Comparison of ENCODE assay signal across 8 mouse cellular contexts in genomic region chr6:3498162-3498848, GRCm38 (mm10). TPM values are rescaled to one million over a fixed set of nuclear protein-coding genes. Genes with fewer than 3 reads are reported as not detected.
DNase-seq lines count a peak whose midpoint lies in the region; ATAC-seq lines count a peak whose summit lies in the region.

Hepacam2 (minus strand) TSS chr6:3498298.
Vps50 (plus strand) TSS chr6:3498382.

- H3K9ac ChIP-seq in hindbrain, embryonic 12.5 days, result peak within 1 kb of the TSS; percentile 71

- H3K9me3 ChIP-seq in hindbrain, embryonic 12.5 days (replicated peaks), result no peaks in the 10 kb centered on the region

- peak; percentile 96 for DNase-seq in NIH3T3 (ENCODE audit: low read depth)
- DNase-seq in cerebellum, postnatal 10 days, result peak; percentile 93 to 95
- DNase-seq in frontal cortex, postnatal 10 days (ENCODE audit: low spot score in 2 of 2), result peak; percentile 84 to 89
- peak; percentile 82 to 95 for DNase-seq in layer of hippocampus, postnatal 14 days (ENCODE audit: low spot score in 2 of 2)
- peak; percentile 90 for DNase-seq in lung, postnatal 14 days
- peak; percentile 96 for DNase-seq in retina, adult 2 months (ENCODE audit: low read depth, low spot score)
- DNase-seq in thymus, postnatal 36 days, result peak; percentile 78 to 84

- WGBS in hindbrain, embryonic 12.5 days, result under 1% methylated on average over 28 of the region's 28 CpGs

- H3K36me3 ChIP-seq in hindbrain, embryonic 12.5 days, result no peaks in the 10 kb centered on the region

- H3K27me3 ChIP-seq in hindbrain, embryonic 12.5 days, result no peaks in the 10 kb centered on the region

- H3K4me3 ChIP-seq in hindbrain, embryonic 12.5 days, result peak within 1 kb of the TSS; percentile 78

- H3K27ac ChIP-seq in hindbrain, embryonic 12.5 days, result no peak within 1 kb of the TSS

- peak within 1 kb of the TSS; percentile 98 for H3K4me2 ChIP-seq in hindbrain, embryonic 12.5 days (replicated peaks)

- peak; percentile 98 for ATAC-seq in hindbrain, embryonic 12.5 days (ENCODE audit: low FRiP score)

- H3K4me1 ChIP-seq in hindbrain, embryonic 12.5 days, result peaks cover 12% of the 10 kb centered on the region

RNA-seq across cellular contexts. Expression of gene Hepacam2, which starts in this region (rescaled TPM):
- 1.7 and 1.8 TPM in 2 replicates for polyA plus RNA-seq in hindbrain, embryonic 12.5 days (2016; fragmentation: Nextera tagmentation; extraction: Ambion mirVana)
- under 1 TPM in 1 of 2 experiments, not detected in 1; 0.29 TPM for total RNA-seq in layer of hippocampus, postnatal 14 days (2021)

RNA-seq across cellular contexts. Expression of gene Vps50, which starts in this region (rescaled TPM):
- 40.0 and 41.3 TPM in 2 replicates for polyA plus RNA-seq in hindbrain, embryonic 12.5 days (2016; fragmentation: Nextera tagmentation; extraction: Ambion mirVana)
- 10 to 100 TPM; 48.6 to 52.6 TPM for total RNA-seq in layer of hippocampus, postnatal 14 days (2021)
